Comparison of ENCODE assay signal across 15 mouse cellular contexts in the genomic region with DNA sequence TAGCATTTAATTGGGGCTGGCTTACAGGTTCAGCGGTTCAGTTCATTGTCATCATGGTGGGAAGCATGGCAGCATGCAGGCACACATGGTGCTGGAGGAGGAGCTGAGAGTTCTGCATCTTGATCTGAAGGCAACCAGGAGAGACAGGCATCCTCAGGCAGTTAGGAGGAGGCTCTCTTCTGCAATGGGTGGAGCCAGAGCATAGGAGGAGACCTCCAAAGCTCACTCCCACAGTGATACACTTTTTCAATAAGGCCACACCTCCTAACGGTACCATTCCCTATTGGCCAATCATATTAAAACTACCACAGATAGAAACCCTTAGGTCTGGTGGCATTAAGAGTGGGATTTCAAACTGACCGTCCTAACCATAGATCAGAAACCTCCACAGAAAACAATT. TPM values are rescaled to one million over a fixed set of nuclear protein-coding genes. Genes with fewer than 3 reads are reported as not detected.
"Had no signal": no experiment of that assay in that cellular context is flagged by ENCODE, and none has a peak within 500 bp of the region (broad histone marks: within the 10 kb centered on the region; RNA-seq: fewer than 3 reads in every experiment).

No protein-coding gene starts in this region.

- H3K4me1 ChIP-seq: midbrain, embryonic 10.5 days; midbrain, embryonic 12.5 days; neural tube, embryonic 13.5 days had no signal

- H3K4me2 ChIP-seq: lung, embryonic 14.5 days; midbrain, embryonic 12.5 days; midbrain, embryonic 15.5 days; neural tube, embryonic 13.5 days; neural tube, embryonic 15.5 days had no signal

- DNase-seq: lung, adult 18-20 months; lung, embryonic 14.5 days; lung, postnatal 10 days; lung, postnatal 4 days; right cerebral cortex, postnatal 14 days; thymus, adult 2 months; thymus, postnatal 25 days; thymus, postnatal 4 days had no signal

- ATAC-seq: midbrain, embryonic 15.5 days had no signal

- H3K9me3 ChIP-seq: midbrain, embryonic 10.5 days; midbrain, embryonic 12.5 days; midbrain, embryonic 15.5 days; neural tube, embryonic 13.5 days; neural tube, embryonic 15.5 days had no signal

- H3K27ac ChIP-seq: midbrain, embryonic 10.5 days; midbrain, embryonic 12.5 days; midbrain, embryonic 15.5 days; neural tube, embryonic 13.5 days; neural tube, embryonic 15.5 days had no signal

- H3K36me3 ChIP-seq: midbrain, embryonic 10.5 days; midbrain, embryonic 12.5 days; midbrain, embryonic 15.5 days; neural tube, embryonic 15.5 days had no signal

- H3K27me3 ChIP-seq: midbrain, embryonic 12.5 days; midbrain, embryonic 15.5 days; neural tube, embryonic 13.5 days; neural tube, embryonic 15.5 days had no signal

- H3K4me3 ChIP-seq: midbrain, embryonic 10.5 days; midbrain, embryonic 12.5 days; midbrain, embryonic 15.5 days; neural tube, embryonic 13.5 days; neural tube, embryonic 15.5 days had no signal

- H3K9ac ChIP-seq: lung, embryonic 14.5 days; midbrain, embryonic 12.5 days; midbrain, embryonic 15.5 days; neural tube, embryonic 13.5 days; neural tube, embryonic 15.5 days had no signal

RNA-seq across cellular contexts. Expression of a gene that starts 25.9 kb away (rescaled TPM):
- polyA plus RNA-seq: liver, adult 2 months had no signal

RNA-seq across cellular contexts. Expression of a gene that starts 29.1 kb away (rescaled TPM):
- polyA plus RNA-seq: liver, adult 2 months; spleen, adult 2 months; thymus, adult 2 months had no signal
